Mouse (Mus musculus): ENCODE measurements around the gene Vmn1r14.
"Not testable (repeated sequence)": the region's sequence is repeated elsewhere in the genome, so short reads cannot be mapped to it uniquely, and the experiment has no call there.

Gene Vmn1r14

GRCm38 (mm10) chr6:57231386-57231785 is at the start of gene Vmn1r14:
Gene Vmn1r14 (plus strand): TSS chr6:57231686.
- no peak for DNase-seq (ENCODE audit: low spot score)

GRCm38 (mm10) chr6:57190016-57190415 is 41.5 kb upstream of the Vmn1r14 start:
- DNase-seq (ENCODE audit: low spot score) = not testable (repeated sequence)

GRCm38 (mm10) chr6:57202990-57203389 is 28.5 kb upstream of the Vmn1r14 start, which contains the start of gene Vmn1r13:
Gene Vmn1r13 (plus strand): TSS chr6:57203290.
- DNase-seq (ENCODE audit: low spot score) = not testable (repeated sequence)

- no peak for DNase-seq (ENCODE audit: low spot score)
These were observed 26.2 kb downstream of the Vmn1r14 start, which contains the start of gene Vmn1r15 for GRCm38 (mm10) chr6:57257652-57258051. Gene Vmn1r15 (plus strand): TSS chr6:57257952.

GRCm38 (mm10) chr6:57260990-57261389 is 29.5 kb downstream of the Vmn1r14 start:
- DNase-seq (ENCODE audit: low spot score) = no peak

GRCm38 (mm10) chr6:57271881-57272280 is 40.4 kb downstream of the Vmn1r14 start:
- DNase-seq (ENCODE audit: low spot score) = no peak

- no peak for DNase-seq (ENCODE audit: low spot score)
These were observed 41.0 kb downstream of the Vmn1r14 start for GRCm38 (mm10) chr6:57272517-57272916.

- DNase-seq (ENCODE audit: low spot score) = no peak
These were observed 47.5 kb downstream of the Vmn1r14 start for GRCm38 (mm10) chr6:57278952-57279351.
